Mouse (Mus musculus) kidney, embryonic 14.5 days (tissue): ENCODE measurements at regions not wholly inside any gene's neighbourhood (a gene's known extent, or its start where the extent isn't known, plus 50 kb on each side); places are given as distances from the start of the nearest gene placed in this dataset.

Experiments used
- ATAC-seq: fragments of 200-750 bp; cut with Nextera tagmentation; 2 replicates; pipeline ENCODE4 v1.8.0; 2017; ENCODE audit warnings: moderate number of reproducible peaks, mild to moderate bottlenecking, moderate TSS enrichment, moderate library complexity; ENCODE audit not compliant: low FRiP score, low TSS enrichment
- H3K27ac ChIP-seq: fragments of 300-500 bp; sonication (generic); 2 replicates; pipeline ENCODE4 v1.5.1; 2014; ENCODE audit warnings: low read depth, mild to moderate bottlenecking, low read length, moderate library complexity, mixed read lengths
- H3K27me3 ChIP-seq: fragments of 300-500 bp; sonication (generic); 2 replicates; pipeline ENCODE4 v1.6.1; 2014; ENCODE audit warnings: mild to moderate bottlenecking, low read length; ENCODE audit not compliant: control insufficient read depth, insufficient read depth
- H3K36me3 ChIP-seq: fragments of 300-500 bp; sonication (generic); 2 replicates; pipeline ENCODE4 v1.6.1; 2014; ENCODE audit warnings: low read length, mixed read lengths; ENCODE audit not compliant: control insufficient read depth, insufficient read depth
- H3K4me1 ChIP-seq: fragments of 300-500 bp; sonication (generic); 2 replicates; pipeline ENCODE4 v1.6.1; 2014; ENCODE audit warnings: low read length, mixed read lengths; ENCODE audit not compliant: control insufficient read depth, insufficient read depth
- H3K4me2 ChIP-seq: fragments of 300-500 bp; sonication (generic); replicated peaks from 2 replicates; pipeline ENCODE4 v1.6.1; 2014; ENCODE audit warnings: low read depth, mild to moderate bottlenecking, low read length
- H3K4me3 ChIP-seq: fragments of 300-500 bp; sonication (generic); 2 replicates; pipeline ENCODE4 v1.5.1; 2014; ENCODE audit warnings: mild to moderate bottlenecking, low read length
- H3K9ac ChIP-seq: fragments of 300-500 bp; sonication (generic); 2 replicates; pipeline ENCODE4 v1.6.1; 2014; ENCODE audit warnings: low read depth, mild to moderate bottlenecking, low read length, moderate library complexity
- H3K9me3 ChIP-seq: fragments of 300-500 bp; sonication (generic); 2 replicates; pipeline ENCODE4 v1.6.1; 2016; ENCODE audit warnings: low read length; ENCODE audit not compliant: control insufficient read depth
- WGBS: fragments of 180-500 bp; shearing (Covaris S2); extraction: QIAGEN DNeasy Blood & Tissue Kit; methylation state at CpG from one replicate; pipeline ENCODE4 v1.1.7; 2014; 5-methylcytosine and 5-hydroxymethylcytosine counted together

DNA sequence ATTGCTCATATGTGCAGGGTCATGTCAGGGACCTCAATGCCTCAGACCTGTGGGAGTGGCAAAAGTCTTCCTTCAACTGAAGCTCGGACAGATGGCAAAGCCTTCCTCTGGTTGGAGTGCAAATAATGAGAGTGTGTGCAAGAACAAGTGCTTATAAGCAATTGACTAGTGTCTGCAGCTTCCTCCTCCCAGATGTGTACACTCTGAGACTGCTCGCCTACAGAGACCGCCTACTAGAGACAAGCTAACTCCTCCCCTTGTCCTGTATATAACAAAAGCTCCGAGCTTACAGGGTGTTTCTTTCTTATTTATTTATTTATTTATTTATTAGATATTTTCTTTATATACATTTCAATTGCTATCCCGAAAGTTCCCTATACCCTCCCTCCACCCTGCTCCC lies 138.7 kb upstream of the Sox4 start:
- ATAC-seq = no peak
- Histone ChIP-seq H3K27ac (no peak overlapping the region), H3K9me3 (peaks cover 5% of the 10 kb centered on the region; the same call in 1 of the 2 replicates), H3K9ac (no peak overlapping the region), H3K4me2 (no peak overlapping the region), H3K27me3 (no peaks in the 10 kb centered on the region), H3K4me3 (no peak overlapping the region), H3K4me1 (no peaks in the 10 kb centered on the region), H3K36me3 (no peaks in the 10 kb centered on the region)
- 89% methylated on average over 5 of the region's 5 CpGs for WGBS

GRCm38 (mm10) chr13:29086854-29087253 lies 133.3 kb upstream of the Sox4 start:
- no peak overlapping the region for H3K4me3 ChIP-seq
- H3K27me3 ChIP-seq = no peaks in the 10 kb centered on the region
- no peaks in the 10 kb centered on the region for H3K4me1 ChIP-seq
- H3K9me3 ChIP-seq = peaks cover 5% of the 10 kb centered on the region; the same call in 1 of the 2 replicates
- no peak overlapping the region for H3K9ac ChIP-seq
- H3K4me2 ChIP-seq = no peak overlapping the region
- WGBS = 77% methylated on average over 5 of the region's 5 CpGs
- no peak for ATAC-seq
- H3K27ac ChIP-seq = no peak overlapping the region
- no peaks in the 10 kb centered on the region for H3K36me3 ChIP-seq

DNA sequence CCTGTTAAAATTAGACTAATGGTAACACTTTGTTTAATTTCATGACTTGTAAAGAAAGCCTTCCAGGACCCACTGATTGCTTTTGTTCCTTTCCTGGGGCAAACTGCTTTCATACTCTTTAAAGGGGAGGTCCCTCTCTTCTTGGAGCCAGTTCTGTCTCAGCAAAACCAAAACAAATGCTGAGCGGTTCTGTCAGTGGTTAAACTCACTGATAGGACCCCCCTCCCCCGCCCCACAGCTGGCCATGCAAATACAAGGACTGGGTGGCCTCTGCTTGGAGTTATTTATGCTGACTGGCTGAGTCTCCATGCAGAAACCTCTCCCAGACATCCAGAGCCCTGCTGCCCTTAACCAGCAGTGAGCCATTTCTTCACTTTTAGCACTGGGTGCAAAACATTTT lies 127.6 kb upstream of the Sox4 start:
- Histone ChIP-seq H3K9ac (no peak overlapping the region), H3K9me3 (no peaks in the 10 kb centered on the region), H3K4me1 (no peaks in the 10 kb centered on the region), H3K27ac (no peak overlapping the region), H3K27me3 (no peaks in the 10 kb centered on the region), H3K36me3 (no peaks in the 10 kb centered on the region), H3K4me2 (no peak overlapping the region), H3K4me3 (no peak overlapping the region)
- 30% methylated on average over 2 of the region's 2 CpGs for WGBS
- no peak for ATAC-seq

DNA sequence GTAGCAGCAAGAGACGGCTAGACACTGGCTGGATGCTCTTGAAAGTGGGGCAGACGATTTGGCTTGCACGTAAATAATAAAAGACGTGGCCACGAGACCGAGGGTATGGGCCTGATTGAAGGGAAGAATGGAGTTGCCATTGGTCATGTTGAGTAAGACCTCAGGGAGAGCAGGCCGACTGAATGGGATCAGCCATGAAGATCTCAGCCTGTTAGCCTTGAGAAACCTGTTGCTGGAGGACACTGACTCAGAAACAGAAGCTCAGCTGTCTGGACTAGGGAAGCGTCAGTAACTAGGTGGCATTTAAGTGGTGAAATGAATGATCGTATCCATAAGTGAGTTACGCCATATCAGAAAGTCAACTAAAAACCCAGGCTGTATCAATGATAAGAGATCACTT lies 126.3 kb upstream of the Sox4 start:
- H3K27ac ChIP-seq = no peak overlapping the region
- 93% methylated on average over 10 of the region's 10 CpGs for WGBS
- H3K36me3 ChIP-seq = no peaks in the 10 kb centered on the region
- no peaks in the 10 kb centered on the region for H3K9me3 ChIP-seq
- H3K9ac ChIP-seq = no peak overlapping the region
- no peak overlapping the region for H3K4me2 ChIP-seq
- no peak for ATAC-seq
- H3K4me1 ChIP-seq = no peaks in the 10 kb centered on the region
- H3K27me3 ChIP-seq = no peaks in the 10 kb centered on the region
- no peak overlapping the region for H3K4me3 ChIP-seq

DNA sequence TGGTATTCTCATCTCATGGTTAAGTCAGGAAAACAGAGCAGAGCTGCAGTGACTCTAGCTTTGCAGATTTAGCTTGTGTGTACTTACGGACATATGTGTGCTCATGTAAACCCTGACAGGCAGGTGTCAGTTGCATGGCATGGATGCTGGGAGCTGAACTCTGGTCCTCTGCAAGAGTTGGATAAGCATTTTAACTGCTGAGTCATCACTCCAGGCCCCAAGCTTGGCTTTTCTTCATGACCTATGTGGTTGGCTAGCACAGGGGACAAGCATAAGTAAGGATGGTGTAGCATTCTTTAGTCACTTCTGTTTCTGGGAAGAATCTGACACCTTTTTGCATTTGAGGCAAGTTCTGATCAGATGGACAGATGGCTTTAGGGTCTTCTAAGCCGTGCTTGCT lies 120.1 kb upstream of the Sox4 start:
- Histone ChIP-seq H3K27me3 (no peaks in the 10 kb centered on the region), H3K4me3 (no peak overlapping the region), H3K36me3 (no peaks in the 10 kb centered on the region), H3K4me1 (no peaks in the 10 kb centered on the region), H3K4me2 (no peak overlapping the region), H3K27ac (no peak overlapping the region), H3K9me3 (no peaks in the 10 kb centered on the region), H3K9ac (no peak overlapping the region)
- ATAC-seq = no peak
- WGBS = 79% methylated on average over 2 of the region's 2 CpGs

DNA sequence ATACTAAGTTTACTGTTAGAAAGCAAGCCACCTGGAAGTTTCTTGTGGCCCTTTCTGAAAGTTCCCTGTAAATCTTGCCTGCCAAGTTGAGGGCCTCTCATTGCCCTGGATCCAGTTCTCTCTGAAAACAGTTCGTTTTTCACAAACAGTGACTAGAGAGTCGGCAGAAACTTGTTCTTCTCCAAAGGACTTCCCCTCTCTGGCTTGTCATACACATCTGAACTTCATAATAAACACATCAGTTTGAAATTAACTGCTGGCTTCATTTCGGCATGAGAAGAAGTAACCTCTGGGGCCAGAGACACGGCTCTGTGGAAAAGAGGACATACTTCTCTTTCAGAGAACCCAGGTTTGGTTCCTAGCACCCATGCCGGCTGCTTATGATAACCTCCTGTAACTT lies 110.4 kb upstream of the Sox4 start:
- Histone ChIP-seq H3K27me3 (no peaks in the 10 kb centered on the region), H3K36me3 (no peaks in the 10 kb centered on the region), H3K9me3 (no peaks in the 10 kb centered on the region), H3K9ac (no peak overlapping the region), H3K4me3 (no peak overlapping the region), H3K4me2 (no peak overlapping the region), H3K27ac (no peak overlapping the region), H3K4me1 (no peaks in the 10 kb centered on the region)
- no peak for ATAC-seq
- WGBS = 67% methylated on average over 5 of the region's 5 CpGs

DNA sequence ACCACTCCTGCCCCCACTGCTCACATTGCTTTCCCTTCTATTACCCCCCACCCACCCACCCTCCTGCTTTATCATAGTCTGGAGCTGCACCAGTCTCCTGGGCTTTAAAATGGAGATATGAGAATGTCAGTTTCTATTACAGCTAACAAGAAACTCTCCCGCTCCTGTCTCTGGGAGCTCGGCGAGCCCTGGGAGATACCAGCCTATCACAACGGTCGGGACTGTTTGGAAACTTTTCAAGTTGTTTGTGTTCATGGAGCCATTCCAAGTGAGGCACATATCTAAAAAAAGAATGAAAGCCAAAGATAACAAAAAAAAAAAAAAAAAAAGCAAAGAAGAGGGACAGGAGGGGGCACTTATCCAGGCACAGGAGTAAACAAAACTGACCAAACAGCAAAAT lies 105.2 kb upstream of the Sox4 start:
- Histone ChIP-seq H3K4me3 (no peak overlapping the region), H3K4me1 (no peaks in the 10 kb centered on the region), H3K27me3 (no peaks in the 10 kb centered on the region), H3K4me2 (no peak overlapping the region), H3K9me3 (no peaks in the 10 kb centered on the region), H3K27ac (no peak overlapping the region), H3K36me3 (no peaks in the 10 kb centered on the region), H3K9ac (no peak overlapping the region)
- 49% methylated on average over 5 of the region's 5 CpGs for WGBS
- no peak for ATAC-seq

DNA sequence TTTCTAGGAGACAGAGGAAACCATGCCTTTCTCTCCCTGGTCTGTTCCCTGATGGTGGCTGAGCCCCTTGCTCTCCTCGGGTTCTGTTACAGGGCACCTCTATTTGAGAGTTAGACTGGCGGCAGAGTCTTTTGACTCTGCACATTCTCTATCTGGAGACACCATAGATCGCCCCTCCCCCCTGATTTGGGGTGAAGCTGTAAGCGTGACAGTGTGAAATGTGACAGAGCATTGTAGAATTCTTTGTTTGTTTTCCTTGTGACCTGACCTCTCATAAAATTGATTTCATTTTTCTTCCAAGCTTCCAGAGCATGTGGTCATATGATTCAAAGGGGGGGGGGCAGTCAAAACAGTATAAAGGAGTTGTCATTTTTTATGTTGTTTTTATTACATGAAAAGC lies 96.2 kb upstream of the Sox4 start:
- Histone ChIP-seq H3K4me2 (no peak overlapping the region), H3K9ac (no peak overlapping the region), H3K4me3 (no peak overlapping the region), H3K27me3 (no peaks in the 10 kb centered on the region), H3K9me3 (no peaks in the 10 kb centered on the region), H3K36me3 (no peaks in the 10 kb centered on the region), H3K4me1 (no peaks in the 10 kb centered on the region), H3K27ac (no peak overlapping the region)
- no peak for ATAC-seq
- 28% methylated on average over 4 of the region's 4 CpGs for WGBS

GRCm38 (mm10) chr13:29048990-29049576 lies 95.6 kb upstream of the Sox4 start:
- Histone ChIP-seq H3K9ac (no peak overlapping the region), H3K36me3 (no peaks in the 10 kb centered on the region), H3K9me3 (no peaks in the 10 kb centered on the region), H3K27me3 (no peaks in the 10 kb centered on the region), H3K27ac (no peak overlapping the region), H3K4me2 (no peak overlapping the region), H3K4me1 (no peaks in the 10 kb centered on the region), H3K4me3 (no peak overlapping the region)
- no peak for ATAC-seq
- 53% methylated on average over 7 of the region's 7 CpGs for WGBS
